Mouse (Mus musculus): ENCODE data around the gene Dclre1a. TPM values are rescaled to one million over a fixed set of nuclear protein-coding genes. Genes with fewer than 3 reads are reported as not detected.

Dclre1a gene
- total RNA-seq, 2 experiments from 2014 or later, result 6.6 to 8.0 TPM

DNA sequence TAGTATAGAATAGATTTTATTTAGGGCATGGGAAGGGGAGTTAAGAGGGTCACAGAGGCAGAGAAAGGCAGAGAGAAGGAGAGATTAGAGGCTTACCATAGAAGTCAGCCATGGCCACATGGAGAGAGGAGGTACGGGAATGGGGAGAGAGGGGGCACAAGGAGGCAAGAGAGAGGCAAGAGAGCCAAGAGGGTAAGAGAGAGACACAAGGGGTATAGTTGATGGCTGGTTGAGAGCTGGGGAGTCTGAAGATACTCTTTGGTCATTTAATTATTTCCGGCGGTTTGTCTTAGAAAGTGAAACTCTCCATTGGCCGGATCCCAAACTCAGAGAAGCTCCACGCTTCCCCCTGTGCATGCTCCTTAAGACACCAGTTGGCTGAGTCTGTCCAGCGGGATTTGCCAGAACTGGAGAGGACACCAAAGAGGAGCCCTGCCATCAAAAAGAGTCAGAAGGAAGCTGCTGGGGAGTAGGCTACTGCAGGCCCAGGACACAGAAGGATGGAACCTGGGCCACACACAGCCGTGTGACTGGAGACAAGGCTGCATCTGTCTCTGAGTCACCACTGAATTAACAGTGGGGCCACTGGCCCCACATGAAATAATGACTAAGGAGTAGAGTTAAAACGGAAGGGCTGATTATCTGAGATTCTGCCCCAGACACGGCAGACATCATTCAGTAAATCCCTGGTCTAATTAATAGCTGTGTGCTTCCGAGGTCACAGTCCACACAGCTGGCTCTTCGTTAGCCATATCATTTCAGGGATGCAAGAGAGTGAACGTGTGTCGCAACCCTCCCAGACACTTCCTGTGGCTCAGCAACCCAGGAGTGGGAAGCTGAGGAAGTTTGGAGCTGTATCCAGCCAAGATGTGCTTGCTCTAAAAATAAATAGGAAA lies 62.4 kb downstream of the Dclre1a start:
- no peak for DNase-seq (ENCODE audit: low spot score in 2 of 2)

DNA sequence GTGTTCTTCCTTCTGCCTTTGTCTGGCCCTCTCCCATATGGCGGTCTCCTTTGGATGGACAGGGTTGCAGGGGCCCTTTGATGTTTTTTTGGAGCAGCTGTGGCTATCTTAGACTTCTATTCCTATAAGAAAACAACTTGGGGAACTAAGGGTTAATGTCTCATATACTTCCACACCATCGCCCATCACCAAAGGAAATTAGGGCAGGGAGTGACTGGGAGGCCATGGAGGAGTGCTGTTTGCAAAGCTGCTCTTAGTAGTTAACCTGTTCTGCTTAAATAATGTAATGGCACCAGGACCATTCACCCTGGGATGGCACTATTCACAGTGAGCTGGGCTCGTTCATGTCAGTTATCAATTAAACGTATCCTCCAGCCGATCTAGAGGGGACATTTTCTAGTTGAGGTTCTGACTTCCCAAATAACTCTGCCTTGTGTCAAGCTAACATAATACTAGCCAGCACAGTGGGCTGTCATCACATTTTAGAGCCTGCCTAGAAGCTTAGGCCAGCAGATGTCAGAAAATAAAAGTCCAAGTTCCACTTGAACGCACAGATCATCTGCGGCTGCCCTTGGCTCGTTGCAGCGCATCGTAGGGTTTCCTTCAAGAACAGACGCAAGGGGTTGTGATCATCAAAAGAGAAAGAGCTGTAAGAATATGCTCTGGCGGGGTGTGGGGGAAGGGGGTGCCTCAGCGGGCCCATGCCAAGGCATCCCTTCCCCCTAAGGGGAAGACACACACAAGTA lies 63.2 kb downstream of the Dclre1a start:
- no peak for DNase-seq (ENCODE audit: low spot score in 2 of 2)

Other genes with a start within 250 kb of the Dclre1a start
- gene Nrap, start 158.2 kb downstream of the Dclre1a start, total RNA-seq (2021), result under 1 TPM in 1 of 2 experiments, not detected in 1; 0.96 TPM
- gene Casp7, start 151.1 kb downstream of the Dclre1a start, total RNA-seq (2021), result 1 to 10 TPM; 5.5 to 6.1 TPM
- not detected for gene Plekhs1, start 86.6 kb downstream of the Dclre1a start, total RNA-seq (2021)
- gene Nhlrc2, start within 50 bp of the Dclre1a start, total RNA-seq (2021), result 10 to 100 TPM; 18.6 to 19.2 TPM
- 1 to 10 TPM; 2.0 to 7.8 TPM for gene Adrb1, start 174.0 kb upstream of the Dclre1a start, total RNA-seq (2021)